Mouse (Mus musculus): Measurements from ENCODE around the gene Fut8.

Fut8 gene

GRCm38 (mm10) chr12:77481799-77482198 is 243.9 kb downstream of the Fut8 start:
- TF ChIP-seq CTCF (conservative IDR thresholded peaks at IDR 0.05; ENCODE audit: low read length), result no peak
- no peak for TF ChIP-seq NANOG (IDR thresholded peaks at IDR 0.05; ENCODE audit: borderline replicate concordance, low read length)
- no peak for TF ChIP-seq POU5F1 (IDR thresholded peaks at IDR 0.05; ENCODE audit: borderline replicate concordance, low read length)
- no peaks in the 10 kb centered on the region for H3K36me3 ChIP-seq (ENCODE audit: insufficient read depth, low read length)
- no peak overlapping the region for H3K4me3 ChIP-seq (replicated peaks; ENCODE audit: low read length)
- H3K27me3 ChIP-seq (ENCODE audit: insufficient read depth, low read length), result no peaks in the 10 kb centered on the region
- H3K9me3 ChIP-seq (ENCODE audit: low read length), result no peaks in the 10 kb centered on the region
- no peaks in the 10 kb centered on the region for H3K4me1 ChIP-seq (replicated peaks; ENCODE audit: low read depth, low read length)

GRCm38 (mm10) chr12:77483180-77483855 is 245.4 kb downstream of the Fut8 start:
- TF ChIP-seq POU5F1 (IDR thresholded peaks at IDR 0.05; ENCODE audit: borderline replicate concordance, low read length), result no peak
- TF ChIP-seq NANOG (IDR thresholded peaks at IDR 0.05; ENCODE audit: borderline replicate concordance, low read length), result no peak
- no peak for TF ChIP-seq CTCF (conservative IDR thresholded peaks at IDR 0.05; ENCODE audit: low read length)
- H3K4me1 ChIP-seq (replicated peaks; ENCODE audit: low read depth, low read length), result no peaks in the 10 kb centered on the region

DNA sequence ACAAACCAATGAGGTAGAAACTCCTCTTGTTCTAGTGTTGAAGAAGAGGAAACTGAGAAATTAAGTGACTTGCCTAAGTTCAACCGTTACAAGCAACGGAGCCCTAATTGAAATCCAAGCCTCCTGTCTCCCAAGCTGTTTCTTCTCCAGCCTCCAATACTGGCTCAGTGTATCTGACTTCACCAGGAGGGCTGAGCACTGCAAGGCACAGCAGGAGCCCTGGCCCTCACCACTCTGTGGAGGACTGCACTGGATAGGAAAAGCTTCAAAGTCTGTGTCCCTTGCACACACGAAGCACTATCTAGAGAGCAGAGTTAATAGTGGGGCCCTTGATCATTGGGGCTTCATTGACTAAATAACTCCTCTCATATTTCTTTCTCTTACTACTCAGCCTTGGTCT is 246.8 kb downstream of the Fut8 start:
- H3K4me3 ChIP-seq (replicated peaks; ENCODE audit: low read length), result no peak overlapping the region
- no peaks in the 10 kb centered on the region for H3K4me1 ChIP-seq (replicated peaks; ENCODE audit: low read depth, low read length)
- TF ChIP-seq CTCF (conservative IDR thresholded peaks at IDR 0.05; ENCODE audit: low read length), result no peak
- no peak for TF ChIP-seq NANOG (IDR thresholded peaks at IDR 0.05; ENCODE audit: borderline replicate concordance, low read length)
- no peak for TF ChIP-seq POU5F1 (IDR thresholded peaks at IDR 0.05; ENCODE audit: borderline replicate concordance, low read length)
- no peaks in the 10 kb centered on the region for H3K36me3 ChIP-seq (ENCODE audit: insufficient read depth, low read length)
- no peaks in the 10 kb centered on the region for H3K27me3 ChIP-seq (ENCODE audit: insufficient read depth, low read length)
- no peaks in the 10 kb centered on the region for H3K9me3 ChIP-seq (ENCODE audit: low read length)

More at GRCm38 (mm10) chr12:77483180-77483855, 245.4 kb downstream of the Fut8 start:
- H3K36me3 ChIP-seq (ENCODE audit: insufficient read depth, low read length), result no peaks in the 10 kb centered on the region
- H3K4me3 ChIP-seq (replicated peaks; ENCODE audit: low read length), result no peak overlapping the region
- no peaks in the 10 kb centered on the region for H3K27me3 ChIP-seq (ENCODE audit: insufficient read depth, low read length)
- no peaks in the 10 kb centered on the region for H3K9me3 ChIP-seq (ENCODE audit: low read length)

GRCm38 (mm10) chr12:77491478-77491877 is 253.6 kb downstream of the Fut8 start:
- TF ChIP-seq POU5F1 (IDR thresholded peaks at IDR 0.05; ENCODE audit: borderline replicate concordance, low read length) (no peak), CTCF (conservative IDR thresholded peaks at IDR 0.05; ENCODE audit: low read length) (no peak), NANOG (IDR thresholded peaks at IDR 0.05; ENCODE audit: borderline replicate concordance, low read length) (no peak)
- no peaks in the 10 kb centered on the region for H3K27me3 ChIP-seq (ENCODE audit: insufficient read depth, low read length)
- H3K4me3 ChIP-seq (replicated peaks; ENCODE audit: low read length), result no peak overlapping the region
- no peaks in the 10 kb centered on the region for H3K4me1 ChIP-seq (replicated peaks; ENCODE audit: low read depth, low read length)
- H3K9me3 ChIP-seq (ENCODE audit: low read length), result no peaks in the 10 kb centered on the region
- no peaks in the 10 kb centered on the region for H3K36me3 ChIP-seq (ENCODE audit: insufficient read depth, low read length)

- Histone ChIP-seq H3K4me3 (replicated peaks; ENCODE audit: low read length) (no peak overlapping the region), H3K9me3 (ENCODE audit: low read length) (no peaks in the 10 kb centered on the region), H3K36me3 (ENCODE audit: insufficient read depth, low read length) (no peaks in the 10 kb centered on the region), H3K27me3 (ENCODE audit: insufficient read depth, low read length) (no peaks in the 10 kb centered on the region; the same call in 1 of the 2 replicates), H3K4me1 (replicated peaks; ENCODE audit: low read depth, low read length) (no peaks in the 10 kb centered on the region)
- TF ChIP-seq POU5F1 (IDR thresholded peaks at IDR 0.05; ENCODE audit: borderline replicate concordance, low read length) (no peak), NANOG (IDR thresholded peaks at IDR 0.05; ENCODE audit: borderline replicate concordance, low read length) (no peak), CTCF (conservative IDR thresholded peaks at IDR 0.05; ENCODE audit: low read length) (no peak)
These were observed 257.9 kb downstream of the Fut8 start for GRCm38 (mm10) chr12:77495781-77496180.

DNA sequence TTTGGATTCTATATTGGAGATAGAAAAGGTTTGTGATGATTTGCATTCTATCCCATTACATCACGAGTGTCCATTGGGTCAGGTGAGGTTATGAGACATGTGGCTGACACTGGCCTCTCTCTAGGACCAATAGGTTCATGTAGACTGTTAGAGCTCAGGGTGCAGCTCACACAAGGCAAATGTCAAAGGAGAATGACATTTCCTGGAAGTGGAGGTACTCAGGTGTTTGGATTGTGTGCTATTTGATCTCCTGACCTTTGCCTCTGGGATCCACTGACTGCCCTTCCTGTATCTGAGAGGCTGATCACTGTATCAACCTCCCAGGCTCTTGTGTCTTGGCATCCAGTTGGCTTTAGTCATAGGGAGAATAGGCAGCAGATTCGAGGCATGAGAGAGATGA is 260.2 kb downstream of the Fut8 start:
- no peaks in the 10 kb centered on the region for H3K4me1 ChIP-seq (replicated peaks; ENCODE audit: low read depth, low read length)
- no peaks in the 10 kb centered on the region for H3K36me3 ChIP-seq (ENCODE audit: insufficient read depth, low read length)
- H3K27me3 ChIP-seq (ENCODE audit: insufficient read depth, low read length), result no peaks in the 10 kb centered on the region; the same call in 1 of the 2 replicates
- no peak overlapping the region for H3K4me3 ChIP-seq (replicated peaks; ENCODE audit: low read length)
- H3K9me3 ChIP-seq (ENCODE audit: low read length), result no peaks in the 10 kb centered on the region
- TF ChIP-seq POU5F1 (IDR thresholded peaks at IDR 0.05; ENCODE audit: borderline replicate concordance, low read length), result no peak
- TF ChIP-seq NANOG (IDR thresholded peaks at IDR 0.05; ENCODE audit: borderline replicate concordance, low read length), result no peak
- TF ChIP-seq CTCF (conservative IDR thresholded peaks at IDR 0.05; ENCODE audit: low read length), result no peak

DNA sequence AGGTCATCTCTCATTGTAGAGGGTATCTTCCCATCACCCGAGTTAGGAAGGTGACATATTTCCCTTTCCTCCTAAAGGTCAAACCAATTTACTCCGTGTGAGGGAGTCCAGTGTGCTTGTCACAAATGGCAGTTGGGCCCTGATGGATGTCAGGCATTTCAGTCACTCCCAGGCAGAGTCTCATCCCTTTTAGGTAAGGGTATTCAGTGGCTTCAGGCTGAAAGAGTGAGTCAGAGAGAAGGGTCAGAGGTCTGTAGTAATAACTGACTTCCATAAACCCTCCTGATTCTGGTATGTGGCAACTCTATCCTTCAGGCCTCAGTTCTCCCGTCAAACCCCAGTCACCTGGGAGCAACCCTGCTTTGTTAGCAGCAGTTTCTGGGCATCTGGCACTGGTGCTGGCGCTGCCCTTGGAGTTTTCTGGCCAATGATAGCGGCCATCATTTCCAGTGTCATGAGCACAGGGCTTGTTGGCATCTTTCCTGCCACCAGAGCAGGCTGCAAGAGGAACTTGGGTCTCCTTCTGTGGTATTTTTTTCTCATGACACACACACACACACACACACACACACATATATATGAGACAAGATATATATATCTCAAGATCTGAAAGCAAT is 262.6 kb downstream of the Fut8 start:
- Histone ChIP-seq H3K4me1 (replicated peaks; ENCODE audit: low read depth, low read length) (no peaks in the 10 kb centered on the region), H3K27me3 (ENCODE audit: insufficient read depth, low read length) (no peaks in the 10 kb centered on the region; the same call in 1 of the 2 replicates), H3K9me3 (ENCODE audit: low read length) (no peaks in the 10 kb centered on the region), H3K4me3 (replicated peaks; ENCODE audit: low read length) (no peak overlapping the region), H3K36me3 (ENCODE audit: insufficient read depth, low read length) (no peaks in the 10 kb centered on the region)
- no peak for TF ChIP-seq POU5F1 (IDR thresholded peaks at IDR 0.05; ENCODE audit: borderline replicate concordance, low read length)
- TF ChIP-seq CTCF (conservative IDR thresholded peaks at IDR 0.05; ENCODE audit: low read length), result no peak
- no peak for TF ChIP-seq NANOG (IDR thresholded peaks at IDR 0.05; ENCODE audit: borderline replicate concordance, low read length)

- Histone ChIP-seq H3K4me1 (replicated peaks; ENCODE audit: low read depth, low read length) (no peaks in the 10 kb centered on the region), H3K27me3 (ENCODE audit: insufficient read depth, low read length) (no peaks in the 10 kb centered on the region; the same call in 1 of the 2 replicates), H3K9me3 (ENCODE audit: low read length) (no peaks in the 10 kb centered on the region), H3K36me3 (ENCODE audit: insufficient read depth, low read length) (no peaks in the 10 kb centered on the region), H3K4me3 (replicated peaks; ENCODE audit: low read length) (no peak overlapping the region)
- TF ChIP-seq CTCF (conservative IDR thresholded peaks at IDR 0.05; ENCODE audit: low read length), result no peak
These were observed 263.7 kb downstream of the Fut8 start for GRCm38 (mm10) chr12:77501466-77502240.
